ENCODE assay signal across 27 mouse cellular contexts in the genomic region with DNA sequence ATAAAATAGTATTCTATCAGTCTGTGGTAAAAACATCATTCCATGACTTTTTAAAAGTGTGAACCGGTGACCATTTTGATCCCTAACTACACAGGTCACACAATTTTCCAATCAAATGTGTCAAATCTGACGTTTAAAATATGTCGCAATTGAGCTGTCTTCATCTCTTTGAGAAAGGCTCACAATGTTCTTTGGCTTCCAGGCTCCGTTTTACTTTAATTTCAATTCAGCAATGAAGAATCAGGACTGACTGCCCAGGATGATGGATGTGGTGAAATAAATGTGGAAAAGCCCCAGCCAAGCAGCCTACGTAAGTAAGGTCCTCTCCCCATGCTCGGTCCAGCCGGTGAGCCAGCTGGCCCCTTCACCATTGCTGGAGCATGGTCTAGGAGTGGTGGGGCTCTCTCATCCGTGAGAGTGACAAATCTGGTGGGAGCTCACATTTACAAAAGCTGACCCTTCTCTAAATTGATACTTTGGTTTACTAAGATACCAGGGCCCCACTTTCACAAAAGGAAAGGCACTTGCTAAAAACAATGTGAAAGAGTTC.
DNase-seq lines count a peak whose midpoint lies in the region; ATAC-seq and TF ChIP-seq lines count a peak whose summit lies in the region.
"Had no signal": no experiment of that assay in that cellular context is flagged by ENCODE, and none has a peak within 500 bp of the region (broad histone marks: within the 10 kb centered on the region; RNA-seq: fewer than 3 reads in every experiment).

No protein-coding gene starts in this region.

- 70% methylated on average over 8 of the region's 8 CpGs for WGBS in hindbrain, postnatal 0 days
- 80% methylated on average over 8 of the region's 8 CpGs for WGBS in hindbrain, embryonic 11.5 days
- 91% methylated on average over 8 of the region's 8 CpGs for WGBS in liver, embryonic 11.5 days

- no peaks in the 10 kb centered on the region for H3K36me3 ChIP-seq in hindbrain, postnatal 0 days (ENCODE audit: insufficient read depth, low read length)
- no peaks in the 10 kb centered on the region for H3K36me3 ChIP-seq in hindbrain, embryonic 11.5 days (ENCODE audit: control insufficient read depth, insufficient read depth, low read length)
- no peaks in the 10 kb centered on the region for H3K36me3 ChIP-seq in liver, embryonic 11.5 days (ENCODE audit: control insufficient read depth, insufficient read depth, low read length)

- ATAC-seq in hindbrain, postnatal 0 days, result no peak
- no peak for ATAC-seq in hindbrain, embryonic 11.5 days (ENCODE audit: low FRiP score)
- ATAC-seq in liver, embryonic 11.5 days (replicated peaks; ENCODE audit: low FRiP score), result no peak
- ATAC-seq: CD4-positive, CD25-positive, alpha-beta regulatory T cell, adult 4 months; intestine, postnatal 0 days; liver, embryonic 12.5 days; liver, postnatal 0 days; midbrain, embryonic 16.5 days had no signal

- no peak overlapping the region for H3K4me2 ChIP-seq in hindbrain, postnatal 0 days (ENCODE audit: low read depth, low read length)
- no peak overlapping the region for H3K4me2 ChIP-seq in hindbrain, embryonic 11.5 days (replicated peaks; ENCODE audit: low read depth, low read length)
- no peak overlapping the region for H3K4me2 ChIP-seq in liver, embryonic 11.5 days
- H3K4me2 ChIP-seq: forebrain, embryonic 12.5 days; heart, embryonic 11.5 days; hindbrain, embryonic 13.5 days; limb, embryonic 13.5 days; liver, embryonic 12.5 days; neural tube, embryonic 12.5 days had no signal

- no peaks in the 10 kb centered on the region for H3K4me1 ChIP-seq in hindbrain, postnatal 0 days (ENCODE audit: insufficient read depth, low read length)
- H3K4me1 ChIP-seq in hindbrain, embryonic 11.5 days (replicated peaks; ENCODE audit: control insufficient read depth, insufficient read depth, low read length), result no peaks in the 10 kb centered on the region
- no peaks in the 10 kb centered on the region for H3K4me1 ChIP-seq in cortical plate, adult 2 months (ENCODE audit: control insufficient read depth, insufficient read depth, low read length)
- H3K4me1 ChIP-seq in liver, embryonic 11.5 days (replicated peaks; ENCODE audit: control insufficient read depth, insufficient read depth, low read length), result no peaks in the 10 kb centered on the region
- H3K4me1 ChIP-seq: forebrain, embryonic 12.5 days; hindbrain, embryonic 13.5 days; limb, embryonic 13.5 days; liver, embryonic 12.5 days; neural tube, embryonic 12.5 days had no signal

- peak; percentile 10 for DNase-seq in hindbrain, postnatal 0 days (ENCODE audit: low spot score)
- no peak for DNase-seq in hindbrain, embryonic 11.5 days (ENCODE audit: low spot score)
- DNase-seq in NIH3T3 (ENCODE audit: low read depth), result peak; percentile 51
- peak; percentile 38 for DNase-seq in lung, postnatal 25 days (ENCODE audit: low spot score)
- DNase-seq in thymus, postnatal 25 days, result no peak
- no peak for DNase-seq in liver, embryonic 11.5 days (ENCODE audit: low spot score)
- DNase-seq: adrenal gland, adult 2 months; cerebellum, adult 8-10 months; gastrocnemius, postnatal 14 days; heart, postnatal 36 days; kidney, adult 9 months; kidney, postnatal 10 days; liver, postnatal 0 days; thymus, adult 2 months; thymus, postnatal 4 days had no signal

- H3K4me3 ChIP-seq in hindbrain, postnatal 0 days (ENCODE audit: low read length), result no peak overlapping the region
- H3K4me3 ChIP-seq in hindbrain, embryonic 11.5 days (ENCODE audit: low read depth, low read length), result no peak overlapping the region
- H3K4me3 ChIP-seq in cortical plate, adult 2 months (ENCODE audit: insufficient read depth, low read length), result no peak overlapping the region
- H3K4me3 ChIP-seq in liver, embryonic 11.5 days (ENCODE audit: low read depth, low read length), result no peak overlapping the region
- H3K4me3 ChIP-seq: erythroblast, embryonic 14.5 days; forebrain, embryonic 12.5 days; hindbrain, embryonic 13.5 days; limb, embryonic 13.5 days; liver, embryonic 12.5 days; myocyte; neural tube, embryonic 12.5 days had no signal

- TF ChIP-seq POLR2A in cortical plate, adult 2 months (IDR thresholded peaks at IDR 0.05; ENCODE audit: extremely low read depth, insufficient read depth, low read length), result no peak

- H3K9ac ChIP-seq in hindbrain, postnatal 0 days (replicated peaks; ENCODE audit: low read length), result no peak overlapping the region
- no peak overlapping the region for H3K9ac ChIP-seq in hindbrain, embryonic 11.5 days (ENCODE audit: low read depth, low read length)
- H3K9ac ChIP-seq in liver, embryonic 11.5 days (ENCODE audit: low read depth, low read length), result no peak overlapping the region
- H3K9ac ChIP-seq: forebrain, embryonic 12.5 days; hindbrain, embryonic 13.5 days; limb, embryonic 13.5 days; liver, embryonic 12.5 days; liver, postnatal 0 days; neural tube, embryonic 12.5 days had no signal

- no peak overlapping the region for H3K27ac ChIP-seq in hindbrain, postnatal 0 days
- no peak overlapping the region for H3K27ac ChIP-seq in hindbrain, embryonic 11.5 days (ENCODE audit: low read depth, low read length)
- H3K27ac ChIP-seq in cortical plate, adult 2 months (ENCODE audit: insufficient read depth, low read length), result 0 out of 2 replicates have a peak overlapping the region, but pooled peaks have one; percentile 41
- no peak overlapping the region for H3K27ac ChIP-seq in liver, embryonic 11.5 days (ENCODE audit: low read depth, low read length)
- H3K27ac ChIP-seq: forebrain, embryonic 12.5 days; hindbrain, embryonic 13.5 days; limb, embryonic 13.5 days; liver, embryonic 12.5 days; neural tube, embryonic 12.5 days had no signal

- TF ChIP-seq CTCF in hindbrain, postnatal 0 days (IDR thresholded peaks at IDR 0.05; ENCODE audit: low read depth), result no peak
- no peak for TF ChIP-seq CTCF in cortical plate, adult 2 months (IDR thresholded peaks at IDR 0.05; ENCODE audit: extremely low read depth, insufficient read depth, low read length)

- H3K27me3 ChIP-seq in hindbrain, postnatal 0 days (ENCODE audit: insufficient read depth, low read length), result no peaks in the 10 kb centered on the region
- H3K27me3 ChIP-seq in hindbrain, embryonic 11.5 days (ENCODE audit: control insufficient read depth, insufficient read depth, low read length), result no peaks in the 10 kb centered on the region
- H3K27me3 ChIP-seq in liver, embryonic 11.5 days (replicated peaks; ENCODE audit: control insufficient read depth, insufficient read depth, low read length), result no peaks in the 10 kb centered on the region
- H3K27me3 ChIP-seq: forebrain, embryonic 12.5 days; hindbrain, embryonic 13.5 days; limb, embryonic 13.5 days; liver, embryonic 12.5 days; neural tube, embryonic 12.5 days had no signal

- no peaks in the 10 kb centered on the region for H3K9me3 ChIP-seq in hindbrain, postnatal 0 days (ENCODE audit: low read length)
- no peaks in the 10 kb centered on the region for H3K9me3 ChIP-seq in hindbrain, embryonic 11.5 days (ENCODE audit: control insufficient read depth, low read length)
- no peaks in the 10 kb centered on the region for H3K9me3 ChIP-seq in liver, embryonic 11.5 days (ENCODE audit: control insufficient read depth, low read length)
- H3K9me3 ChIP-seq: forebrain, embryonic 12.5 days; hindbrain, embryonic 13.5 days; limb, embryonic 13.5 days; liver, embryonic 12.5 days; neural tube, embryonic 12.5 days had no signal

Comparison
In these comparisons a context has a peak if more than half of its experiments do, and no peak if none do; other contexts are left out.
1. DNase-seq: peak in hindbrain, postnatal 0 days (single experiment), NIH3T3 (single experiment) and lung, postnatal 25 days (single experiment); none in hindbrain, embryonic 11.5 days (single experiment), thymus, postnatal 25 days (single experiment) and liver, embryonic 11.5 days (single experiment).